Mouse (Mus musculus) hindbrain, embryonic 10.5 days (tissue): ENCODE results near the gene Syf2. TPM values are rescaled to one million over a fixed set of nuclear protein-coding genes. Genes with fewer than 3 reads are reported as not detected.

Source experiments
- DNase-seq: peaks from one replicate; pipeline ENCODE4 v3.0.0-alpha.2; 2017; ENCODE audit warnings: low spot score
- H3K27ac ChIP-seq: fragments of 300-500 bp; sonication (generic); 2 replicates; pipeline ENCODE4 v1.5.1; 2016; ENCODE audit warnings: mild to moderate bottlenecking, moderate library complexity
- H3K27me3 ChIP-seq: fragments of 300-500 bp; sonication (generic); 2 replicates; pipeline ENCODE4 v1.6.1; 2016; ENCODE audit warnings: mild to moderate bottlenecking; ENCODE audit not compliant: poor library complexity, insufficient read depth, severe bottlenecking
- H3K36me3 ChIP-seq: fragments of 300-500 bp; sonication (generic); 2 replicates; pipeline ENCODE4 v1.6.1; 2016; ENCODE audit warnings: mild to moderate bottlenecking, moderate library complexity
- H3K4me1 ChIP-seq: fragments of 300-500 bp; sonication (generic); replicated peaks from 2 replicates; pipeline ENCODE4 v1.6.1; 2016; ENCODE audit warnings: mild to moderate bottlenecking
- H3K4me3 ChIP-seq: fragments of 300-500 bp; sonication (generic); 2 replicates; pipeline ENCODE4 v1.5.1; 2016; ENCODE audit warnings: mild to moderate bottlenecking, moderate library complexity
- H3K9me3 ChIP-seq: fragments of 300-500 bp; sonication (generic); 2 replicates; pipeline ENCODE4 v1.6.1; 2016; ENCODE audit warnings: mild to moderate bottlenecking, moderate library complexity
- WGBS: fragments of 180-500 bp; shearing (Covaris S2); methylation state at CpG from one replicate; pipeline ENCODE4 v1.1.7; 2016; 5-methylcytosine and 5-hydroxymethylcytosine counted together
- polyA plus RNA-seq: library from polyadenylated mRNA; unstranded; fragments of >200 nt; fragmentation: Nextera tagmentation; extraction: Ambion mirVana; gene quantifications from 2 replicates; pipeline ENCODE4 v1.2.1, GENCODE M21; 2016

Gene Syf2
- polyA plus RNA-seq, 1 experiment from 2014 or later, result 75.2 TPM

- Histone ChIP-seq H3K9me3 (no peaks in the 10 kb centered on the region), H3K36me3 (no peaks in the 10 kb centered on the region), H3K27ac (no peak overlapping the region), H3K4me1 (peaks cover 25% of the 10 kb centered on the region), H3K4me3 (no peak overlapping the region), H3K27me3 (peaks cover 8% of the 10 kb centered on the region)
- WGBS, result 84% methylated on average over 3 of the region's 3 CpGs
- DNase-seq, result no peak
Measured at GRCm38 (mm10) chr4:134986963-134987362, 56.3 kb downstream of the Syf2 start.

Other genes starting within 250 kb of the Syf2 start
- 3.7 and 4.1 TPM in 2 replicates for gene Man1c1, start 226.6 kb upstream of the Syf2 start, polyA plus RNA-seq
- 9.7 and 11.4 TPM in 2 replicates for gene Ldlrap1, start 162.9 kb upstream of the Syf2 start, polyA plus RNA-seq
- gene Maco1, start 77.6 kb upstream of the Syf2 start, polyA plus RNA-seq, result 39.2 and 48.2 TPM in 2 replicates
- gene Rhd, start 66.4 kb upstream of the Syf2 start, polyA plus RNA-seq, result 11.2 and 12.5 TPM in 2 replicates
- 132 and 149 TPM in 2 replicates for gene Tmem50a, start 15.9 kb upstream of the Syf2 start, polyA plus RNA-seq
- 335 and 382 TPM in 2 replicates for gene Rsrp1, start 7.3 kb upstream of the Syf2 start, polyA plus RNA-seq
- gene Runx3, start 189.8 kb downstream of the Syf2 start, polyA plus RNA-seq, result 0.07 and 0.09 TPM in 2 replicates